Comparison of ENCODE assay signal across 8 mouse cellular contexts in genomic region chr12:86855670-86856069, GRCm38 (mm10). TPM values are rescaled to one million over a fixed set of nuclear protein-coding genes. Genes with fewer than 3 reads are reported as not detected.
A peak's percentile ranks its signal among the peaks of the same experiment; 100 is the strongest.
DNase-seq lines count a peak whose midpoint lies in the region; ATAC-seq and TF ChIP-seq lines count a peak whose summit lies in the region.

No protein-coding gene starts in this region.

- H3K27ac ChIP-seq in forebrain, postnatal 0 days (ENCODE audit: low read depth, low read length): peak overlapping the region; percentile 35; the same call in 1 of the 2 replicates
- H3K27ac ChIP-seq in intestine, embryonic 16.5 days (ENCODE audit: low read length): no peak overlapping the region

- no peaks in the 10 kb centered on the region for H3K9me3 ChIP-seq in forebrain, postnatal 0 days (ENCODE audit: low read length)
- H3K9me3 ChIP-seq in intestine, embryonic 16.5 days (ENCODE audit: control insufficient read depth, low read length): no peaks in the 10 kb centered on the region

- no peaks in the 10 kb centered on the region for H3K27me3 ChIP-seq in forebrain, postnatal 0 days (ENCODE audit: insufficient read depth, low read length)
- H3K27me3 ChIP-seq in intestine, embryonic 16.5 days (replicated peaks; ENCODE audit: control insufficient read depth, insufficient read depth, low read length): no peaks in the 10 kb centered on the region

- peaks cover 21% of the 10 kb centered on the region for H3K4me1 ChIP-seq in forebrain, postnatal 0 days (ENCODE audit: insufficient read depth)
- peaks cover 24% of the 10 kb centered on the region for H3K4me1 ChIP-seq in intestine, embryonic 16.5 days (ENCODE audit: control insufficient read depth, insufficient read depth, low read length)

- H3K9ac ChIP-seq in forebrain, postnatal 0 days: 0 out of 2 replicates have a peak overlapping the region, but pooled peaks have one; percentile 18
- no peak overlapping the region for H3K9ac ChIP-seq in intestine, embryonic 16.5 days (ENCODE audit: low read depth, low read length)

- 20% methylated on average over 11 of the region's 11 CpGs for WGBS in forebrain, postnatal 0 days
- 7% methylated on average over 11 of the region's 11 CpGs for WGBS in intestine, embryonic 16.5 days

- ATAC-seq in forebrain, postnatal 0 days: peak; percentile 69
- ATAC-seq in intestine, embryonic 16.5 days: peak; percentile 71

- H3K36me3 ChIP-seq in forebrain, postnatal 0 days (ENCODE audit: insufficient read depth): no peaks in the 10 kb centered on the region
- H3K36me3 ChIP-seq in intestine, embryonic 16.5 days (ENCODE audit: control insufficient read depth, insufficient read depth, low read length): no peaks in the 10 kb centered on the region

- TF ChIP-seq CTCF in forebrain, postnatal 0 days (IDR thresholded peaks at IDR 0.05; ENCODE audit: low read depth): no peak

- H3K4me2 ChIP-seq in forebrain, postnatal 0 days (ENCODE audit: low read depth): peak overlapping the region; percentile 2
- H3K4me2 ChIP-seq in intestine, embryonic 16.5 days (ENCODE audit: low read depth, low read length): no peak overlapping the region; the same call in 1 of the 2 replicates

- no peak overlapping the region for H3K4me3 ChIP-seq in forebrain, postnatal 0 days (ENCODE audit: low read depth, low read length)
- no peak overlapping the region for H3K4me3 ChIP-seq in intestine, embryonic 16.5 days (ENCODE audit: low read length)

- peak; percentile 93 for DNase-seq in heart, adult 11 months
- DNase-seq in heart, adult 9 months (ENCODE audit: low spot score in 2 of 2): no peak
- peak; percentile 80 for DNase-seq in R1 (ENCODE audit: low read depth, low spot score)
- DNase-seq in forebrain, postnatal 0 days: peak; percentile 73
- DNase-seq in lung, postnatal 36 days: peak; percentile 59
- DNase-seq in right cerebral cortex, postnatal 25 days: peak; percentile 53
- no peak for DNase-seq in cerebellum, adult 9-11 months

RNA-seq across cellular contexts. Expression of gene Irf2bpl, which starts 28.9 kb away (rescaled TPM):
- 134 and 161 TPM in 2 replicates for total RNA-seq in forebrain, postnatal 0 days (2014; rRNA removed)
- 86.3 and 95.7 TPM in 2 replicates for polyA plus RNA-seq in forebrain, postnatal 0 days (2015; fragmentation: Nextera tagmentation; extraction: Ambion mirVana)
- 8.2 and 10.9 TPM in 2 replicates for polyA plus RNA-seq in intestine, embryonic 16.5 days (2015; fragmentation: Nextera tagmentation; extraction: Ambion mirVana)

Comparison
In these comparisons a context has a peak if more than half of its experiments do, and no peak if none do; other contexts are left out.
1. DNase-seq: peak in heart, adult 11 months (single experiment), R1 (single experiment), forebrain, postnatal 0 days (single experiment), lung, postnatal 36 days (single experiment) and right cerebral cortex, postnatal 25 days (single experiment); none in heart, adult 9 months (0 of 2) and cerebellum, adult 9-11 months (single experiment).